Mouse (Mus musculus) liver, embryonic 15.5 days (tissue): Measurements from ENCODE around the gene Rnf44. TPM values are rescaled to one million over a fixed set of nuclear protein-coding genes. Genes with fewer than 3 reads are reported as not detected.
A peak's percentile ranks its signal among the peaks of the same experiment; 100 is the strongest.

ENCODE experiments used
- ATAC-seq: fragments of 200-750 bp; cut with Nextera tagmentation; 2 replicates; pipeline ENCODE4 v1.8.0; 2017; ENCODE audit warnings: moderate number of reproducible peaks, mild to moderate bottlenecking, moderate library complexity; ENCODE audit not compliant: insufficient read depth
- H3K27ac ChIP-seq: fragments of 300-500 bp; sonication (generic); replicated peaks from 2 replicates; pipeline ENCODE4 v1.5.1; 2015; ENCODE audit warnings: mild to moderate bottlenecking, inconsistent platforms
- H3K27me3 ChIP-seq: fragments of 300-500 bp; sonication (generic); 2 replicates; pipeline ENCODE4 v1.6.1; 2015; ENCODE audit warnings: mild to moderate bottlenecking, inconsistent platforms
- H3K36me3 ChIP-seq: fragments of 300-500 bp; sonication (generic); replicated peaks from 2 replicates; pipeline ENCODE4 v1.6.1; 2015; ENCODE audit warnings: moderate library complexity, mild to moderate bottlenecking, inconsistent platforms
- H3K4me1 ChIP-seq: fragments of 300-500 bp; sonication (generic); replicated peaks from 2 replicates; pipeline ENCODE4 v1.6.1; 2015; ENCODE audit warnings: inconsistent platforms
- H3K4me2 ChIP-seq: fragments of 300-500 bp; sonication (generic); 2 replicates; pipeline ENCODE4 v1.6.1; 2015; ENCODE audit warnings: moderate library complexity, mild to moderate bottlenecking, inconsistent platforms
- H3K4me3 ChIP-seq: fragments of 300-500 bp; sonication (generic); replicated peaks from 2 replicates; pipeline ENCODE4 v1.5.1; 2015; ENCODE audit warnings: mild to moderate bottlenecking, inconsistent platforms
- H3K9ac ChIP-seq: fragments of 300-500 bp; sonication (generic); 2 replicates; pipeline ENCODE4 v1.6.1; 2015; ENCODE audit warnings: moderate library complexity, mild to moderate bottlenecking, inconsistent platforms
- H3K9me3 ChIP-seq: fragments of 300-500 bp; sonication (generic); replicated peaks from 2 replicates; pipeline ENCODE4 v1.6.1; 2016; ENCODE audit warnings: inconsistent platforms
- WGBS: fragments of 180-500 bp; shearing (Covaris S2); methylation state at CpG from one replicate; pipeline ENCODE4 v1.1.7; 2015; ENCODE audit warnings: mixed read lengths; ENCODE audit not compliant: insufficient replicate concordance; 5-methylcytosine and 5-hydroxymethylcytosine counted together
- polyA plus RNA-seq: library from polyadenylated mRNA; unstranded; fragments of >200 nt; fragmentation: Nextera tagmentation; extraction: Ambion mirVana; gene quantifications from 2 replicates; pipeline ENCODE4 v1.2.1, GENCODE M21; 2015

Rnf44 gene
- polyA plus RNA-seq = 24.9 and 31.3 TPM in 2 replicates

- ATAC-seq = peak; percentile 96
- Histone ChIP-seq H3K9me3 (no peaks in the 10 kb centered on the region), H3K4me1 (peaks cover 59% of the 10 kb centered on the region), H3K4me3 (peak within 1 kb of the TSS; percentile 78), H3K36me3 (no peaks in the 10 kb centered on the region), H3K9ac (peak within 1 kb of the TSS; percentile 98), H3K27me3 (no peaks in the 10 kb centered on the region), H3K27ac (peak within 1 kb of the TSS; percentile 94), H3K4me2 (peak within 1 kb of the TSS; percentile 90)
- WGBS = under 1% methylated on average over 82 of the region's 92 CpGs
Measured at GRCm38 (mm10) chr13:54693558-54694347, at the start of gene Rnf44. TSS of gene Rnf44 (minus strand) at chr13:54693907.

DNA sequence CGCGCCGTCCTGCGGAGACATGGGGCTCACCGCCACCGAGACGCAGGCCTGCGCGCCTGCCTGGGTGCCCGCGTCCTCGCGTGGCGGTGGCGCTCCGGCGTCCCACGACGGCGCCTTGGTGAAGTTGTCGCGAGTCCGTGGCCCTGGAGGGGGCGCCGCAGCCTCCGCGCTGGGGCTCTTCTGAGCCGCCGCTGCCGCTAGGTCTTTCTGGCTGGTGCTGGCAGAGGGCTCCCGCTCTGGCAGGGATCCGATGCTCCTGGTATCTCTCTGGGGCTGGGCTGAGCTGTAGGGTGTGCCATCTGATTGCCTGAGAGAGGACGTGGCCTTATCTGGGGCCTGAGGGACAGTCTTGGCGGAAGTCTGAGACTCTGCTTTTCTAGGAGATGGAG is 44.5 kb upstream of the Rnf44 start:
- Histone ChIP-seq H3K27me3 (peaks cover 55% of the 10 kb centered on the region), H3K9ac (no peak overlapping the region), H3K9me3 (no peaks in the 10 kb centered on the region), H3K36me3 (no peaks in the 10 kb centered on the region), H3K4me1 (no peaks in the 10 kb centered on the region; the same call in 1 of the 2 replicates), H3K4me2 (peak overlapping the region; percentile 47), H3K27ac (no peak overlapping the region), H3K4me3 (no peak overlapping the region; the same call in 1 of the 2 replicates)
- no peak for ATAC-seq
- 4% methylated on average over 34 of the region's 34 CpGs for WGBS

- ATAC-seq = no peak; the same call in 1 of the 2 replicates
- H3K9me3 ChIP-seq = no peaks in the 10 kb centered on the region
Measured at GRCm38 (mm10) chr13:54737488-54738212, 43.9 kb upstream of the Rnf44 start.

GRCm38 (mm10) chr13:54736931-54737330 is 43.2 kb upstream of the Rnf44 start:
- H3K9ac ChIP-seq = no peak overlapping the region
- no peaks in the 10 kb centered on the region for H3K9me3 ChIP-seq
- 12% methylated on average over 3 of the region's 3 CpGs for WGBS
- H3K27me3 ChIP-seq = peaks cover 55% of the 10 kb centered on the region
- H3K36me3 ChIP-seq = no peaks in the 10 kb centered on the region
- H3K4me2 ChIP-seq = no peak overlapping the region
- ATAC-seq = no peak
- no peaks in the 10 kb centered on the region; the same call in 1 of the 2 replicates for H3K4me1 ChIP-seq
- H3K4me3 ChIP-seq = no peak overlapping the region
- H3K27ac ChIP-seq = no peak overlapping the region

More at GRCm38 (mm10) chr13:54737488-54738212, 43.9 kb upstream of the Rnf44 start:
- H3K4me1 ChIP-seq = no peaks in the 10 kb centered on the region; the same call in 1 of the 2 replicates
- WGBS = 1% methylated on average over 87 of the region's 87 CpGs
- no peak overlapping the region for H3K27ac ChIP-seq
- no peak overlapping the region for H3K9ac ChIP-seq
- no peaks in the 10 kb centered on the region for H3K36me3 ChIP-seq
- H3K27me3 ChIP-seq = peaks cover 55% of the 10 kb centered on the region
- no peak overlapping the region; the same call in 1 of the 2 replicates for H3K4me3 ChIP-seq
- peak overlapping the region; percentile 47 for H3K4me2 ChIP-seq

DNA sequence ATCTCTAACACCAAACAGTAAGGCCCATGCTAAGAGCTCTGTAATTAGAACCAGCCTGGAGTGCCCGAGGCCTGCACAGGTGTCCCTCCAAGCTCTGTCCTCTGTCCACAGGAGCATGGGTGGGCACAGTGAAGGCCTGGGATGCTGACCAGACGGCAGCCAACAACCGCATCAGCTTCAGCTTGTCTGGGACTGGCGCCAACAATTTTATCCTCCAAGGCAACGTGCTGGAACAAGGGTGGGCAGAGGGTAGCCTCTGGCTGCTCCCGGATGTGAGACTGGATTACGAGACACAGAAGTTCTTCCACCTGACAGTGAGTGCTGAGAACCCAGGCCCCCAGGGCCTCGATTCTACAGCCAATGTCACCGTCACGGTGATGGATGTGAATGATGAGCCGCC is 32.4 kb upstream of the Rnf44 start:
- Histone ChIP-seq H3K9ac (no peak overlapping the region), H3K36me3 (peaks cover 8% of the 10 kb centered on the region), H3K4me1 (no peaks in the 10 kb centered on the region), H3K27ac (no peak overlapping the region), H3K27me3 (no peaks in the 10 kb centered on the region), H3K9me3 (no peaks in the 10 kb centered on the region), H3K4me2 (no peak overlapping the region), H3K4me3 (no peak overlapping the region)
- no peak for ATAC-seq
- 52% methylated on average over 11 of the region's 11 CpGs for WGBS

- Histone ChIP-seq H3K36me3 (peaks cover 8% of the 10 kb centered on the region), H3K27ac (no peak overlapping the region), H3K4me2 (no peak overlapping the region), H3K4me1 (no peaks in the 10 kb centered on the region), H3K9me3 (no peaks in the 10 kb centered on the region), H3K27me3 (no peaks in the 10 kb centered on the region), H3K9ac (no peak overlapping the region), H3K4me3 (no peak overlapping the region)
- WGBS = 69% methylated on average over 3 of the region's 3 CpGs
- no peak for ATAC-seq
Measured at GRCm38 (mm10) chr13:54723143-54723542, 29.4 kb upstream of the Rnf44 start.

DNA sequence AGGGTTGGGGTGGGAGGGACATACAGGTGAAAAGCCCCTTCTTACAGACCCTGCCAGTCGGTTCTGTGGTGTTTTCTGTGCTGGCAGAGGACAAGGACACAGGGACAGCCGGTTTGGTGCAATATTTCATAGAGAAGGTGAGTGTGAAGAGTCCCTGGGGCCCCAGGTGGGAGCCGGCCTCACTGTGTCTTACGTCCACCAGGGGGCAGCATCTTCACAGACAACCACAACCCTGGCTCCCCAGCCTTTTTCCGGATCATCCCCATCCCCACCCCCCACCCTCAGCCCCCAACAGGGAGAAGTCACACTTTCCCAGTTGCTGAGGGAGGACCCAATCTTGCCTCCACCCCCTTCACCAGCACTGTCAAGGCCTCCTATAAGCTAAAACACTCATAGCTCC is 23.2 kb upstream of the Rnf44 start:
- no peak for ATAC-seq
- H3K9ac ChIP-seq = no peak overlapping the region
- 6% methylated on average over 5 of the region's 5 CpGs for WGBS

DNA sequence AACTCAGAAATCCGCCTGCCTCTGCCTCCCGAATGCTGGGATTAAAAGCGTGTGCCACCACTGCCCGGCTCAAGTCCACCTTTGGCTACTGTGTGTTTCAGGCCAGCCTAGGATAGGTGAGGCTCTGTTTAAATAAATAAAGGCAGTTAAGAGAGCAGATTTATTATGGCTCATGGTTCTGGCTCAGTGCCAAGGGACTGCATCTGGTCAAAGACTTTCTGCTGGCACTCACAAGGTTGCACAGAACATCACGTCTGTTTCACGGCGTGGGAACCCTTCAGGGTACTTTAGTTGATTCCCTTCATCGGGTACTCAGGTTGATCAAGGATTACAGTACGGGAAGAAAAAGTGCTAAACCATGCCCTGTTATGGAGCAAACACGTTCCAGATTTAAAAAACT is 21.3 kb upstream of the Rnf44 start:
- WGBS = 64% methylated on average over 10 of the region's 10 CpGs
- Histone ChIP-seq H3K4me2 (no peak overlapping the region), H3K9ac (no peak overlapping the region), H3K4me1 (no peaks in the 10 kb centered on the region), H3K27me3 (no peaks in the 10 kb centered on the region), H3K4me3 (no peak overlapping the region), H3K36me3 (0 out of 2 replicates have a peak, but pooled peaks cover 4% of the 10 kb centered on the region), H3K9me3 (no peaks in the 10 kb centered on the region), H3K27ac (no peak overlapping the region)
- no peak for ATAC-seq

More for the DNA sequence above, 23.2 kb upstream of the Rnf44 start:
- Histone ChIP-seq H3K4me1 (no peaks in the 10 kb centered on the region), H3K4me3 (no peak overlapping the region), H3K9me3 (no peaks in the 10 kb centered on the region), H3K4me2 (no peak overlapping the region), H3K27me3 (no peaks in the 10 kb centered on the region), H3K27ac (no peak overlapping the region), H3K36me3 (0 out of 2 replicates have a peak, but pooled peaks cover 4% of the 10 kb centered on the region)

DNA sequence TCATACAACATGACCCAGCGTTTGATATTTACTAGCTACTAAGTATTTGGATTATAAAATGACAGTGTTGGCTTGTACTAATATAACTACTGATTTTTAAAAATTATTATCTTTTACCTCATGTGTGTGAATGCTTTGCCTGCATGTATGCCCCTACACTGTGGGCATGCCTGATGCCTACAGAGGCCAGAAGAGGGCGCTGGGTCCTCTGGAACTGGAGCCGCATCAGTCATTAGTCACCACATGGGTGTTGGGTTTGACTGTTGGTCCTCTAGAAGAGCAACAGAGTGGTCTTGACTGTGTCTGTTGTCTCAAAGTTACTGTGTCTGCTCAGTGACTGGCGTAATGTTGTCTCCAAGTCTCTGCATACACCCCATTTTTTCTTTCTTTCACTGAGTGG is 20.7 kb upstream of the Rnf44 start:
- Histone ChIP-seq H3K9me3 (no peaks in the 10 kb centered on the region), H3K4me3 (no peak overlapping the region), H3K4me1 (no peaks in the 10 kb centered on the region), H3K27me3 (no peaks in the 10 kb centered on the region), H3K4me2 (no peak overlapping the region), H3K36me3 (0 out of 2 replicates have a peak, but pooled peaks cover 4% of the 10 kb centered on the region), H3K27ac (no peak overlapping the region), H3K9ac (no peak overlapping the region)
- no peak for ATAC-seq
- 36% methylated on average over 4 of the region's 4 CpGs for WGBS

DNA sequence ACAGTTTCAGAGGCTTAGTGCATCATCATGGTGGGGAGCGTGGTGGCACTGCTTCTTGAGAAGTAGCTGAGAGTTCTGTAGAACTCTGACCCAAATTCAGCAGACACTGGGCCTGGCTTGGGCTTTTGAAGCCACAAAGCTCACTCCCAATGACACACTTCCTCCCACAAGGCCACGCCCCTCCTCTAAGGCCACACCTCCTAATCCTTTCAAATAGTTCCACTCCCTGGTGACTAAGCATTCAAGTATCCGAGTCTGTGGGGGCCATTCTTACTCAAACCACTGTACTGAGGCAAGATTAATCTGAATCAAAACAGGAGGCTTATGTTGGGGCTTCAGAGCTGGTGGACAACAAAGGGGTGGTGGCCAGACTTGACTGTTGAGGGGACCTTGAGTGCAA is 17.2 kb upstream of the Rnf44 start:
- 50% methylated on average over 3 of the region's 3 CpGs for WGBS
- Histone ChIP-seq H3K27me3 (no peaks in the 10 kb centered on the region), H3K9ac (no peak overlapping the region), H3K36me3 (no peaks in the 10 kb centered on the region), H3K4me2 (no peak overlapping the region), H3K4me1 (peaks cover 5% of the 10 kb centered on the region; the same call in 1 of the 2 replicates), H3K27ac (no peak overlapping the region), H3K4me3 (no peak overlapping the region), H3K9me3 (no peaks in the 10 kb centered on the region)
- no peak for ATAC-seq

DNA sequence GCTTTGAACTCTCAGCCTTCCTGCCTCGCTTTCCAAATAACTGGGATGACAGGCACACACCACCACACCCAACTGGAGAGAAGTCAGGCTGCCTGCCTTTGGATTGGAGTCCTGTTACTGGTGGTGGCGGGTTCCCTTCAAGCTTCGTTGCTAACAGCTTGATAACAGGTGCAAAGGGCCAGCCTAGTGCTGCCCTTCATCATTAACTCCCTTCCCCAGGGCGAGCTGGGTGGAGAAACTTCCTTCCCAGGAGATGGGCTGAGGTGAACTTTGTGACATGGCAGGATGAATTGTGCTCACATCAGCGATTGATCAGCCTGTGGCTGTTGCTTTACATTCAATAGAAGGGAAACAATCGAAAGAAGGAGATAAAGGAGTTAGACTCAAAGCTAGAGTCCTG is 11.2 kb upstream of the Rnf44 start:
- H3K4me1 ChIP-seq = peaks cover 13% of the 10 kb centered on the region; the same call in 1 of the 2 replicates
- no peak overlapping the region for H3K4me3 ChIP-seq
- no peaks in the 10 kb centered on the region for H3K27me3 ChIP-seq
- no peak overlapping the region for H3K27ac ChIP-seq
- H3K36me3 ChIP-seq = no peaks in the 10 kb centered on the region
- H3K4me2 ChIP-seq = no peak overlapping the region
- no peaks in the 10 kb centered on the region for H3K9me3 ChIP-seq
- no peak overlapping the region for H3K9ac ChIP-seq
- 41% methylated on average over 6 of the region's 6 CpGs for WGBS
- no peak for ATAC-seq
